Mouse (Mus musculus) bone marrow macrophage, adult 2 months (primary cell): ENCODE data around the gene Prkd1.

Source experiments
- CTCF ChIP-seq: IDR thresholded peaks from 2 replicates; pipeline ENCODE4 v1.5.1; 2012; ENCODE audit warnings: low read depth, mild to moderate bottlenecking, low read length, moderate library complexity
- POLR2A ChIP-seq: IDR thresholded peaks from 2 replicates; pipeline ENCODE4 v1.6.1; 2012; ENCODE audit warnings: mild to moderate bottlenecking, low read depth, low read length, borderline replicate concordance

DNA sequence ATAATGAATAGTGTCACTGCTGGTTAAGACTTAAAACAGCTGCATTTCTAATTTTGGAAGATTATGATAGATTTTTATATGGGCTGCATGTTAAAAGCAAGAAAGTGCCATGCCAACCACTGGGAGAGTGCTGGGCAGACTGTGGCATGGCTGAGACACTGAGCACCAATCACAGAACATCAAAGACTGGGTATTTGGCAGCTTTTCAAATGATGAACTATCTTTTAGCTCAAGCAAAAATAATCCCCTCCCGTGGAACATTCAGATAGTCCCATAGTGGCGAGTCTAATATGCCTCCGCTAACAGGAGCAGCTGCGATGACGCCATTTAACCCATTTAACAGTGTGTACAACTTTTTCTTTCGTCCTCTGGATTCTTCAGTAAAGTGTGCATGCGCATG, 169.1 kb downstream of the Prkd1 start:
- TF ChIP-seq CTCF (no peak), POLR2A (no peak)
